ENCODE assay signal across 13 mouse cellular contexts in the genomic region with DNA sequence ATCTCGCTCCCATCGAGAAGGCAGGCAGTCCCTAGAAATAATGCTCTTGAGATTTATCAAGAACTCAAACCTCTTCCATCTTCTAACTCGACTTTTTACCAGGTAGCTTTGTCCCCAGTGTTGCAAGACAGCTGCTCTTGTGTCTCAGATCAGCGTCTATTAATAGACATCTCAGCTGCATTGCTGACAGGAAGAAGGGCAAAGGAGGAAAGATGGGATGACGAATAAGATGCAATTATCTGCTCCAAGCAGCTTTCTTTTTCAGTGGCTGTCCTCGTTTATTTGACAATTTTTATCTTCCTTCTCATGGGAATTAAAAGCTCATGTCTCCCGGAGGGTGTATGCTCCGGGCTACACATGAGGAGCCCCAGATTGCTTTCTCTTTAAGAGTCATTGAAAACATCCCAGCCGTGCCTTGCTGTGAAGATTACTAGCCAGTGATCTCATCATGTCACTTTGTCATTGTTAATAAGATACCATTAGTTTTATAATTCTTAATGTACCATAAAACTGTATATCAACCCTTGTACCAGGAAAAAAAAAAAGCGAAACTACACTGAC.
DNase-seq lines count a peak whose midpoint lies in the region; ATAC-seq and TF ChIP-seq lines count a peak whose summit lies in the region.
"Had no signal": no experiment of that assay in that cellular context is flagged by ENCODE, and none has a peak within 500 bp of the region (broad histone marks: within the 10 kb centered on the region; RNA-seq: fewer than 3 reads in every experiment).

No protein-coding gene starts in this region.

- H3K9me3 ChIP-seq in heart, embryonic 10.5 days, result no peaks in the 10 kb centered on the region
- no peaks in the 10 kb centered on the region for H3K9me3 ChIP-seq in lung, postnatal 0 days (ENCODE audit: low read length)
- no peaks in the 10 kb centered on the region for H3K9me3 ChIP-seq in midbrain, postnatal 0 days (ENCODE audit: low read length)

- H3K27ac ChIP-seq in heart, embryonic 10.5 days, result no peak overlapping the region
- H3K27ac ChIP-seq in heart, adult 2 months, result no peak overlapping the region
- H3K27ac ChIP-seq in lung, postnatal 0 days (ENCODE audit: low read length), result no peak overlapping the region
- H3K27ac ChIP-seq in midbrain, postnatal 0 days (ENCODE audit: low read depth, low read length), result no peak overlapping the region

- peak overlapping the region; percentile 35 for H3K4me3 ChIP-seq in heart, embryonic 10.5 days
- H3K4me3 ChIP-seq in heart, adult 2 months, result no peak overlapping the region
- no peak overlapping the region for H3K4me3 ChIP-seq in lung, postnatal 0 days (ENCODE audit: low read depth, low read length)
- no peak overlapping the region for H3K4me3 ChIP-seq in midbrain, postnatal 0 days (ENCODE audit: low read depth, low read length)

- no peaks in the 10 kb centered on the region for H3K79me2 ChIP-seq in heart, adult 2 months (replicated peaks; ENCODE audit: control insufficient read depth, insufficient read depth, low read length)

- 36% methylated on average over 10 of the region's 10 CpGs for WGBS in heart, embryonic 10.5 days
- 24% methylated on average over 10 of the region's 10 CpGs for WGBS in heart, adult 2 months
- WGBS in lung, postnatal 0 days, result 42% methylated on average over 10 of the region's 10 CpGs
- WGBS in midbrain, postnatal 0 days, result 42% methylated on average over 10 of the region's 10 CpGs

- no peak overlapping the region for H3K9ac ChIP-seq in heart, adult 2 months (ENCODE audit: low read depth, low read length)
- no peak overlapping the region for H3K9ac ChIP-seq in lung, postnatal 0 days (replicated peaks; ENCODE audit: low read depth)
- no peak overlapping the region for H3K9ac ChIP-seq in midbrain, postnatal 0 days (replicated peaks; ENCODE audit: low read length, poor library complexity, severe bottlenecking)

- intact Hi-C loops in heart, adult 2 months (cut with DNase I), result loop anchor here (10.0 kb wide), 1 partner anchor 448 kb away; no protein-coding TSS in a partner anchor

- no peak for TF ChIP-seq POLR2A in heart, adult 2 months (IDR thresholded peaks at IDR 0.05; ENCODE audit: insufficient read depth, low read depth, low read length)
- TF ChIP-seq POLR2A in brain, embryonic 14.5 days (IDR thresholded peaks at IDR 0.05; ENCODE audit: borderline replicate concordance, extremely low read depth, insufficient read depth, insufficient read length, poor library complexity, severe bottlenecking), result no peak

- TF ChIP-seq CTCF in heart, adult 2 months (IDR thresholded peaks at IDR 0.05), result no peak
- no peak for TF ChIP-seq CTCF in lung, postnatal 0 days (IDR thresholded peaks at IDR 0.05)
- no peak for TF ChIP-seq CTCF in brain, embryonic 14.5 days (IDR thresholded peaks at IDR 0.05; ENCODE audit: borderline replicate concordance, extremely low read depth, insufficient read depth, insufficient read length)
- TF ChIP-seq CTCF in midbrain, postnatal 0 days (IDR thresholded peaks at IDR 0.05), result no peak

- no peak for ATAC-seq in lung, postnatal 0 days
- peak; percentile 72 for ATAC-seq in midbrain, postnatal 0 days (ENCODE audit: low FRiP score)
- ATAC-seq in erythroid progenitor cell, adult 5-6 weeks (replicated peaks; ENCODE audit: low FRiP score, poor library complexity, severe bottlenecking), result no peak

- no peaks in the 10 kb centered on the region for H3K36me3 ChIP-seq in heart, embryonic 10.5 days
- no peaks in the 10 kb centered on the region for H3K36me3 ChIP-seq in heart, adult 2 months (ENCODE audit: control insufficient read depth, insufficient read depth, low read length)
- no peaks in the 10 kb centered on the region for H3K36me3 ChIP-seq in lung, postnatal 0 days (ENCODE audit: insufficient read depth, low read length)
- no peaks in the 10 kb centered on the region for H3K36me3 ChIP-seq in midbrain, postnatal 0 days (ENCODE audit: insufficient read depth, low read length)

- no peak for TF ChIP-seq EP300 in heart, adult 2 months (IDR thresholded peaks at IDR 0.05; ENCODE audit: insufficient read depth, low read depth, low read length)
- TF ChIP-seq EP300 in lung, postnatal 0 days (IDR thresholded peaks at IDR 0.05), result no peak

- peak overlapping the region; percentile 25; the same call in 1 of the 2 replicates for H3K4me2 ChIP-seq in lung, postnatal 0 days (replicated peaks; ENCODE audit: low read depth, low read length)
- no peak overlapping the region for H3K4me2 ChIP-seq in midbrain, postnatal 0 days (ENCODE audit: low read depth, low read length, poor library complexity, severe bottlenecking)

- no peaks in the 10 kb centered on the region for H3K27me3 ChIP-seq in heart, embryonic 10.5 days (ENCODE audit: insufficient read depth, poor library complexity, severe bottlenecking)
- no peaks in the 10 kb centered on the region for H3K27me3 ChIP-seq in heart, adult 2 months (ENCODE audit: control insufficient read depth, insufficient read depth, low read length)
- H3K27me3 ChIP-seq in lung, postnatal 0 days (replicated peaks; ENCODE audit: insufficient read depth, low read length), result no peaks in the 10 kb centered on the region
- no peaks in the 10 kb centered on the region for H3K27me3 ChIP-seq in midbrain, postnatal 0 days (ENCODE audit: insufficient read depth, low read length)

- 0 out of 2 replicates have a peak, but pooled peaks cover 6% of the 10 kb centered on the region for H3K4me1 ChIP-seq in heart, embryonic 10.5 days
- H3K4me1 ChIP-seq in heart, adult 2 months (ENCODE audit: control insufficient read depth, insufficient read depth, low read length), result no peaks in the 10 kb centered on the region
- no peaks in the 10 kb centered on the region for H3K4me1 ChIP-seq in lung, postnatal 0 days (ENCODE audit: insufficient read depth, low read depth, low read length)
- no peaks in the 10 kb centered on the region for H3K4me1 ChIP-seq in midbrain, postnatal 0 days (ENCODE audit: insufficient read depth, low read length)

- no peak for DNase-seq in heart, embryonic 10.5 days (ENCODE audit: low spot score)
- no peak for DNase-seq in heart, adult 2 months
- DNase-seq in lung, postnatal 0 days (ENCODE audit: low spot score), result no peak
- no peak for DNase-seq in lung, postnatal 10 days
- DNase-seq in brain, embryonic 14.5 days (ENCODE audit: low read depth), result peak; percentile 56
- DNase-seq in midbrain, postnatal 0 days (ENCODE audit: low spot score), result peak; percentile 20
- DNase-seq in cerebellum, postnatal 36 days, result no peak
- DNase-seq: adrenal gland, postnatal 10 days; embryo, embryonic 11 days; gastrocnemius, postnatal 10 days; kidney, postnatal 25 days; lung, adult 2 months had no signal

Comparison
In these comparisons a context has a peak if more than half of its experiments do, and no peak if none do; other contexts are left out.
1. DNase-seq: peak in brain, embryonic 14.5 days (single experiment) and midbrain, postnatal 0 days (single experiment); none in heart, embryonic 10.5 days (single experiment), heart, adult 2 months (0 of 2), lung, postnatal 0 days (single experiment), lung, postnatal 10 days (single experiment) and cerebellum, postnatal 36 days (0 of 2).